ENCODE assay signal across 19 mouse cellular contexts in genomic region chr15:86429766-86430335, GRCm38 (mm10).
"Had no signal": no experiment of that assay in that cellular context is flagged by ENCODE, and none has a peak within 500 bp of the region (broad histone marks: within the 10 kb centered on the region; RNA-seq: fewer than 3 reads in every experiment).

No protein-coding gene starts in this region.

- H3K9me3 ChIP-seq: limb, embryonic 13.5 days; liver, embryonic 12.5 days; liver, embryonic 15.5 days; midbrain, embryonic 12.5 days; midbrain, embryonic 15.5 days; neural tube, embryonic 12.5 days; neural tube, embryonic 15.5 days; stomach, embryonic 15.5 days had no signal

- DNase-seq: kidney, adult 18-20 months; kidney, adult 9 months; kidney, postnatal 25 days; layer of hippocampus, adult 9-11 months; liver; lung, adult 2 months; lung, postnatal 14 days; right cerebral cortex, adult 18-20 months; spleen, adult 18-20 months had no signal

- H3K27me3 ChIP-seq: limb, embryonic 13.5 days; liver, embryonic 12.5 days; liver, embryonic 15.5 days; midbrain, embryonic 12.5 days; midbrain, embryonic 15.5 days; neural tube, embryonic 12.5 days; neural tube, embryonic 15.5 days; stomach, embryonic 15.5 days had no signal

- H3K4me3 ChIP-seq: layer of hippocampus, adult 2 months; limb, embryonic 13.5 days; liver, embryonic 12.5 days; liver, embryonic 15.5 days; midbrain, embryonic 12.5 days; midbrain, embryonic 15.5 days; neural tube, embryonic 12.5 days; neural tube, embryonic 15.5 days; stomach, embryonic 15.5 days had no signal

- H3K9ac ChIP-seq: limb, embryonic 13.5 days; liver, embryonic 12.5 days; liver, embryonic 15.5 days; midbrain, embryonic 12.5 days; midbrain, embryonic 15.5 days; neural tube, embryonic 12.5 days; neural tube, embryonic 15.5 days; stomach, embryonic 15.5 days had no signal

- H3K4me1 ChIP-seq: stomach, embryonic 15.5 days had no signal

- H3K4me2 ChIP-seq: limb, embryonic 13.5 days; liver, embryonic 12.5 days; liver, embryonic 15.5 days; midbrain, embryonic 12.5 days; midbrain, embryonic 15.5 days; neural tube, embryonic 12.5 days; neural tube, embryonic 15.5 days; stomach, embryonic 15.5 days had no signal

- ATAC-seq: liver, embryonic 12.5 days; midbrain, embryonic 15.5 days had no signal

- H3K27ac ChIP-seq: layer of hippocampus, adult 2 months; limb, embryonic 13.5 days; liver, embryonic 12.5 days; liver, embryonic 15.5 days; macrophage; midbrain, embryonic 12.5 days; midbrain, embryonic 15.5 days; neural tube, embryonic 12.5 days; neural tube, embryonic 15.5 days; stomach, embryonic 15.5 days had no signal

- H3K36me3 ChIP-seq: limb, embryonic 13.5 days; liver, embryonic 12.5 days; liver, embryonic 15.5 days; midbrain, embryonic 12.5 days; midbrain, embryonic 15.5 days; neural tube, embryonic 12.5 days; neural tube, embryonic 15.5 days; stomach, embryonic 15.5 days had no signal
